Mouse (Mus musculus) cortical plate, adult 2 months (tissue): ENCODE results near the gene Pitpnc1. TPM values are rescaled to one million over a fixed set of nuclear protein-coding genes. Genes with fewer than 3 reads are reported as not detected.

ENCODE experiments used
- H3K27ac ChIP-seq: fragments of 200-500 bp; 2 replicates; pipeline ENCODE4 v1.5.1; 2012; ENCODE audit warnings: low read length, control low read depth, inconsistent platforms; ENCODE audit not compliant: insufficient read depth
- H3K4me1 ChIP-seq: fragments of 200-500 bp; 2 replicates; pipeline ENCODE4 v1.6.1; 2011; ENCODE audit warnings: low read length; ENCODE audit not compliant: control insufficient read depth, insufficient read depth
- H3K4me3 ChIP-seq: fragments of 200-500 bp; 2 replicates; pipeline ENCODE4 v1.5.1; 2011; ENCODE audit warnings: mild to moderate bottlenecking, low read length, control low read depth; ENCODE audit not compliant: insufficient read depth
- CTCF ChIP-seq: fragments of 200-500 bp; IDR thresholded peaks from 2 replicates; pipeline ENCODE4 v1.5.1; 2011; ENCODE audit warnings: mild to moderate bottlenecking, control low read depth, low read length; ENCODE audit not compliant: insufficient read depth; ENCODE audit errors: extremely low read depth
- POLR2A ChIP-seq: fragments of 200-500 bp; IDR thresholded peaks from 2 replicates; pipeline ENCODE4 v1.6.1; 2011; ENCODE audit warnings: mild to moderate bottlenecking, low read length, control low read depth; ENCODE audit not compliant: insufficient read depth; ENCODE audit errors: extremely low read depth
- polyA plus RNA-seq: library from polyadenylated mRNA; depleted of rRNA; stranded (reverse); fragments of >200 nt; gene quantifications from 2 replicates; pipeline ENCODE4 v1.2.3, GENCODE M21; 2012

The Pitpnc1 gene
- polyA plus RNA-seq, 1 experiment = 35.6 TPM

DNA sequence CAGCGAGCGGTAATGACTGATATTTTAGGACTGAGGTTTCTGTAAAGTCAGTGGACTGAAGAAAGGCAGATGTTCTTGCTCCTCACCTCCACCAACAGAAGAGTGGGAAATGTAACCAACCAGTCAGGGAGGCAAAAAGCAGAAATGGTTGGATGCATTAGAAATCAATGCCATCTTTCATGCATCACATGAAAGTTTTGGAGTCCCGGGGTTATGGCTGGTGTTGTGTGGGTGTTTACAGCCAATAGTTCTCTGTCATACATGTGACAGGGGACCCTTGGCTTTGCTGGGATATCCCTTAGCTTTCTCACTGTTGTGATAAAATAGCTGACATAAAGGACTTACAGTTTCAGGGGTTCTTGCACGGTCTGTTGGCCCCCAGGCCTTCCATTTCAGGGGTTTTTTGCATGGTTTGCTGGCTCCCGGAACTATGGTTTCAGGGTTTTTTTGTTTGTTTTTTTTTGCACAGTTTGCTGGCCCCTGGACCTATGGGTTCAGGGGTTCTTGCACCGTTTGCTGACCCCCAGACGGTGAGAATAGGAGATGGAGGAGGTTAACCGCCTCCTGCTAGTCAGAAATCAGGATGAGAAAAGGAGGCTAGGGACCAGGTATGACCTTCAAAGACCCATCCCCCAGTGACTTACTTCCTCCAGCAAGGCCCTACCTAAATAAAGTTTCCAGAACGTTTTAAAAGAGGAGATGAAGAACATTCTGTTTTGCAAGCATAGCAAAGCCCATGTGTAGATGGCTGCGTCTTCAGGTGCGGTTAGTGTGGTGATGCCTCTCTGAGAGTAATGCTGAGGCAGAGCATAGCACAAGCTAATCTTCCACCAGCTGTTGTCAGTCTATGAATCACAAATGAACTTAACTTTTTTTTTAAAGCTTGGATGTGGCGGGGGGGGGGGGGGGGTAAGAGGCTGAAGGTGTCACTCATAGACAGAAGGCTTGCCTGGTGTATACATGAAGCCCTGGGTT, 27.1 kb downstream of the Pitpnc1 start:
- Histone ChIP-seq H3K27ac (no peak overlapping the region), H3K4me3 (no peak overlapping the region), H3K4me1 (peaks cover 2% of the 10 kb centered on the region; the same call in 1 of the 2 replicates)
- TF ChIP-seq POLR2A = no peak
- no peak for TF ChIP-seq CTCF

DNA sequence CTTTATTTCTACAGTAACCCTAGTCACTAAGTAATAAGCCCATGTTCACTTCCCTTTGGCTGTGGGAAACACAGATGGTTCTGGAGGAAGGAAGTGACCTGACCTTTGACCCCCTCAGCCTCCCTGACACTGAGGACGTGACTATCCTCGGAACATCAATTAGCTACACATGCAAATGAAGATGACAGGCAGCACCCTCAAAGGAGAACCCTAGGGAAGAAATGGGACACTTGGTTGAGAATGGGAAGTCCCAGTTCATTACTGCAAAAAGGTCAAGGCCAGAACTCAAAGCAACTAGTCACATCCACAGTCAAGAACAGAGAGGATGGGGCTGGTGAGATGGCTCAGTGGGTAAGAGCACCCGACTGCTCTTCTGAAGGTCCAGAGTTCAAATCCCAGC, 29.4 kb downstream of the Pitpnc1 start:
- H3K4me1 ChIP-seq = peaks cover 2% of the 10 kb centered on the region; the same call in 1 of the 2 replicates
- H3K27ac ChIP-seq = no peak overlapping the region
- no peak overlapping the region for H3K4me3 ChIP-seq

DNA sequence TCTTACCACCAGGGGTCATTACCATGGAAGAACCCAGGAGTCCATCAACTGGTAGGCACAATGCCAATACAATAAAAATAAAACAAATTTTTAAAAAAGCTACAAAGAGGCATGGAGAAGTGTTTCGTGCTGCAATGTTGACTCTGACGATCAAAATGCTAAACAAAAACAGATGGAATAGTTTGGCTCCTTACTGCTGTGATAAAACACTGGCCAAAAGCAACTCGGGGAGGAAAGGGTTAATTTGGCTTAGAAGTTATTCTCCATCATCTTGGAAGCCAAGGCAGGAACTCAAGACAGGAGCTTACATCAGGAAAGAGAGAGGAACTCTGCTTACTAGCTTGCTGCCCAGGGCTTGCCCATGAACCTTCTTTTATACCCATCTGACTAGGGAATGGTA, 32.4 kb downstream of the Pitpnc1 start:
- Histone ChIP-seq H3K4me1 (peaks cover 2% of the 10 kb centered on the region; the same call in 1 of the 2 replicates), H3K4me3 (no peak overlapping the region), H3K27ac (no peak overlapping the region)
- TF ChIP-seq CTCF (no peak), POLR2A (no peak)

More for the DNA sequence above, 29.4 kb downstream of the Pitpnc1 start:
- TF ChIP-seq CTCF = no peak
- no peak for TF ChIP-seq POLR2A

DNA sequence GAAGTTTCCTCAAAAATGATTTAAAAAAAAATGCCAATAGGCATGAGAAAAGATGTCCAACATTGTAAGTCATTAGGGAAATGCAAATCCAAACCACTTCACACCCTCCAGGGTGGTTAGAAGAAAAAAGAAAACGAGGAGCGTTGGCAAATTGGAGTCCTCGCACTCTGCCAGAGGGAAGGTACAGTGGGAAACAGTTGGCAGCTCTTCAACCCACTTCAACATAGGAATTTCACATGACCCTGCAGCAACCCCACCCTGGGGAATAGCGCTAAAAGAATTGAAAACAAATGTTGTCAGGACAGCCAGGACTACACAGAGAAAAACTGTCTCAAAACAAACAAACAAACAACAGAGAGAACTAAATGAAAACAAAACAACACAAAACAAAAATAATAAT, 32.8 kb downstream of the Pitpnc1 start:
- Histone ChIP-seq H3K4me1 (peaks cover 2% of the 10 kb centered on the region; the same call in 1 of the 2 replicates), H3K27ac (no peak overlapping the region), H3K4me3 (no peak overlapping the region)
- TF ChIP-seq CTCF = no peak
- TF ChIP-seq POLR2A = no peak

DNA sequence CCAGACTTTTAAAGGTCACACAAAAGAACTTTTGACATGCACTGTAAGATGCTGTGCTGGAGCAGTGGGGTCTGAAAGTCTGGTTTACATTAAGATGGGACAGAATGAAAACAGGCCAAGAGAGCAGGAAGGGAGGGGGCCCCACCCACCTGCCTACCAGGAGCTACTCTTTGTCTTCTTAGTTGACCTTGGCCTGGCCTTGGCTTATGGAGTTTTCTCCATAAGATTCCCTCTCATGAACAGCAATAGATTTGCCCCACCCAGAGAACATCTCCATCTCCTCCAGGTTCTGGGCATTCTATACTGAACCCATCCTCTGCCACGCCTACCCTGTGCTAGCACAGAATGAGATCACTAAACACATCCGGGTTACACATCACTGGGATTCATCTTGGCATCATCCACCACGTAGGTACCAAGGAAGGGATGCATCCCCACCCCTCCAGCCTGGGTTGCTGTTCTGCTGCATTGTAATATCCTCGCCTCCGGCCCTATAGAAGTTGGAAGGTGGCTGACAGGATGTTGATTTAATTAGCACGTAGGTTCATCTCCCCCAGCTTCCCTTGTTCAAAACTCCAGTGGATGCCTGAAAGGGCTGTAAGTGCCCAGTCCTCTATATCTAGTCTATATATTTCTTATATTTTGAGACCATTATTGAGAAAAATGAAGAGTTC, 34.6 kb downstream of the Pitpnc1 start:
- Histone ChIP-seq H3K27ac (no peak overlapping the region), H3K4me3 (no peak overlapping the region), H3K4me1 (peaks cover 2% of the 10 kb centered on the region; the same call in 1 of the 2 replicates)
- no peak for TF ChIP-seq CTCF
- TF ChIP-seq POLR2A = no peak

DNA sequence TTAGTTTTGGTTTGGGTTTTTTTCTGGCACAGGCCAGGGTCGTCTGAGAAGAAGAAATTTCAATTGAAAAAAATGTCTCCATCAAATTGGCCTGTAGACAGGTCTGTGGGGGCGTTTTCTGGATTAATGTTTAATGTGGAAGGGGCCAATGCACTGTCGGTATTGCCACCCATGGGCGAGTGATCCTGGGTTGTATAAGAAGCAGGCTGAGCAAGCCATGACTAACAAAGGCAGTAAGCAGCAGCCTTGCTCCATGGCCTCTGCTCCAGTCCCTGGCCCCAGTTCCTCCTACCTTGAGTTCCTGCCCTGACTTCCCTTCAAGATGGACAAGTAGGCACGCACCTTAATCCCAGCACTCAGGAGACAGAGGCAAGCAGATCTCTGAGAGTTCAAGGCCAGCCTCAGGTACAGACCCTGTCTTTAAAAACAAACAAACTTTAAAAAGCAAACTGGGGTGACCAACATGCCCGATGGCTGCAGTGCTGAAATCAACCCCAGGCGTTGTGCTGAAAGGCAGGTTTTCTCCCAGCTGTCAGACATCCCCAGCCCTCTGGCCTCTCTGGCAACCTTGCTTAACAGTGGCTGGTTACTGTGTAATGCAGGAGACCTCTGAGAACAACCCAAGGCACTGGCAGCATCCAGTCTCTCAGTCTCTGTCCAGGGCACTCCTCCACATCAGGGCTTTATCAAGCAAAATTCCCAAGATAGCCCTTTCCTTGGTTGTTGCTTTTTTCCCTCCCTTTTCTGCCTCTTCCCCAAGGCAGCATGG, 39.1 kb downstream of the Pitpnc1 start:
- no peak overlapping the region for H3K4me3 ChIP-seq
- no peak for TF ChIP-seq POLR2A
- TF ChIP-seq CTCF = no peak
- no peaks in the 10 kb centered on the region for H3K4me1 ChIP-seq
- no peak overlapping the region for H3K27ac ChIP-seq

DNA sequence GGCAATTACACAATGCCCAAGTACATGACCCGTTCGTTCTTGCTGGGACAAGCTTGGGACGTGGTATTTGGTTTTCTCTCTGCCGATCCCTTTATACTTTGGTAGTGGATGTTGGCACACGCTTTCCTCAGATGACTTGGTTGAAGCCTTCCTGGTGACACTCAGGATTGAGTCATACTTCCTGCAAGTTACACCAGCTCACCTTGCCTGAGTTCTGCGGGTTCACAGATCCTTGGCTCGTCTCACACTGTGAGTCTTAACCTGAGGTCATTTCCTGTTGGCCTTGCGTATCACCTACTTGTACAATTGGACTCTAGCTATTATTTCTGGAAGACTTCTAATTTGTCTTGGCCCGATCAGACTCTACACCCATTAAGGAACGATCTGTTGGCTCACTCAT, 42.5 kb downstream of the Pitpnc1 start:
- TF ChIP-seq POLR2A (no peak), CTCF (no peak)
- Histone ChIP-seq H3K4me1 (no peaks in the 10 kb centered on the region; the same call in 1 of the 2 replicates), H3K4me3 (no peak overlapping the region), H3K27ac (no peak overlapping the region)

DNA sequence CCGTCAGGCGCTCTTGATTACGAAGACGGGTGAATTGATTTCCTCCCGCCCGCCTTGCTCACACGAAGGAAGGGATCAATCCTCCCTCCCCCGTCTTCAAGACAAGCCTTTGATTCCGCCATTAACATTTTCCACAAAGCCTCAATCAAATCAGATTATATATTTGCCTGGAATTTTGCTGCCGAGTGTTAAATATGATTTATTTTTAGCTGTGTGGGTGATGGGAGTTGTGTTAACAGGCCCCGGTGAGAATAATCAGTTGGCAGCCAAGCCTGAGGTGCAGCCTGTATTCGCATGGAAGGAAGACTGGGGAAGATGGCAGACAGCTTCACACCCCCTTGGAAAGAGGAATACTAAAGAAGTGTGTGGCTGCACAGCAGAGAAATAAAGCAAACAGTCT, 46.3 kb downstream of the Pitpnc1 start:
- Histone ChIP-seq H3K27ac (no peak overlapping the region), H3K4me1 (peaks cover 2% of the 10 kb centered on the region), H3K4me3 (no peak overlapping the region)

DNA sequence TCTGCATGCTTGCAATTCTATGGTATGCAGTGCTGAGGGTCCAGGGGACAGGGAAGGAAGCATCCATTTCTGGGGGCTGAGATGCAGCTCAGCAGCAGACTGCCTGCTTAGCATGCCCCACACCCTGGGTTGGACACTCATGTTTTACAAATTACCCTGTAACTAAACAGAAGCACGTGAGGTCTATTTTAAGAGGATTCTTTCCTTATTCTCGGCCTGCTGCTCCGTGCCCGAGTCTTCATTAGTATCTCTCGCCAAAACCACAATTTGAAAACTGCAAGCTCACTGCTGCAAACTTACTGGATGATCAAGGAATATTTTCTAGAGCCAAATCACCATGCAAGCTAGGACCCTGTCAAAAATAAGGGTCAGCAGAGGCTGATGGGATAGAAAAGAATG, 48.1 kb downstream of the Pitpnc1 start:
- peak overlapping the region; percentile 35; the same call in 1 of the 2 replicates for H3K27ac ChIP-seq
- peaks cover 2% of the 10 kb centered on the region for H3K4me1 ChIP-seq
- H3K4me3 ChIP-seq = no peak overlapping the region
- TF ChIP-seq POLR2A = no peak
- no peak for TF ChIP-seq CTCF

More for the DNA sequence above, 46.3 kb downstream of the Pitpnc1 start:
- no peak for TF ChIP-seq POLR2A
- TF ChIP-seq CTCF = no peak
